Mouse (Mus musculus): Measurements from ENCODE around the gene Rnpepl1. TPM values are rescaled to one million over a fixed set of nuclear protein-coding genes. Genes with fewer than 3 reads are reported as not detected.

Rnpepl1 gene
- polyA plus RNA-seq, 1 experiment: 31.1 TPM

DNA sequence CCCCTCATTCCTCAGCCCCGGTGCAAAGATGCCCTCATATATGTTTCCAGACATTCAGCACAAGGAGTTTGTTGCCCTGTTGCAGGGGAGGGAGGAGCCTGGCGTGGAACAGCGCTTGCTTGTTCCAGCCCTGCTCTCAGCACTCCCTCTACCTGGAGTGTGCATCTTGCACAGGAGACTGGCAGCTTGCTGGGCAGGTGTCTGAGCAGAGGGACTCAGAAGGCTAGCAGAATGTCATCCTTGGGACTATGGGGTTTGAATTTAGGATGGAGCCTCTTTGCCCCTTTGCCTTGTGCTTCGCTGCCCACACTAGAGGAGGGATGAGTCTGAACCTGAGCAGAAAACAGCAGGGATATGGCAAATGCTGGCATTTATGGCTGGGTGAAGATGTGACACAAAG, 29.2 kb downstream of the Rnpepl1 start:
- no peak overlapping the region for H3K9ac ChIP-seq (ENCODE audit: low read depth, poor library complexity, severe bottlenecking)
- no peaks in the 10 kb centered on the region for H3K4me1 ChIP-seq (ENCODE audit: control insufficient read depth, insufficient read depth, low read length)
- no peak overlapping the region for H3K27ac ChIP-seq (ENCODE audit: insufficient read depth, low read length)
- TF ChIP-seq POLR2A (IDR thresholded peaks at IDR 0.05; ENCODE audit: insufficient read depth, low read length) (no peak), CTCF (IDR thresholded peaks at IDR 0.05; ENCODE audit: low read depth, low read length) (no peak), EP300 (IDR thresholded peaks at IDR 0.05; ENCODE audit: insufficient read depth, low read depth, low read length) (no peak)
- no peak overlapping the region for H3K4me3 ChIP-seq (ENCODE audit: low read depth, low read length)
- H3K36me3 ChIP-seq (ENCODE audit: control insufficient read depth, insufficient read depth, low read length, poor library complexity, severe bottlenecking): no peaks in the 10 kb centered on the region
- no peaks in the 10 kb centered on the region for H3K27me3 ChIP-seq (ENCODE audit: control insufficient read depth, insufficient read depth, low read length, poor library complexity, severe bottlenecking)
- no peaks in the 10 kb centered on the region for H3K9me3 ChIP-seq (replicated peaks; ENCODE audit: control insufficient read depth, insufficient read depth, low read length, poor library complexity, severe bottlenecking)

DNA sequence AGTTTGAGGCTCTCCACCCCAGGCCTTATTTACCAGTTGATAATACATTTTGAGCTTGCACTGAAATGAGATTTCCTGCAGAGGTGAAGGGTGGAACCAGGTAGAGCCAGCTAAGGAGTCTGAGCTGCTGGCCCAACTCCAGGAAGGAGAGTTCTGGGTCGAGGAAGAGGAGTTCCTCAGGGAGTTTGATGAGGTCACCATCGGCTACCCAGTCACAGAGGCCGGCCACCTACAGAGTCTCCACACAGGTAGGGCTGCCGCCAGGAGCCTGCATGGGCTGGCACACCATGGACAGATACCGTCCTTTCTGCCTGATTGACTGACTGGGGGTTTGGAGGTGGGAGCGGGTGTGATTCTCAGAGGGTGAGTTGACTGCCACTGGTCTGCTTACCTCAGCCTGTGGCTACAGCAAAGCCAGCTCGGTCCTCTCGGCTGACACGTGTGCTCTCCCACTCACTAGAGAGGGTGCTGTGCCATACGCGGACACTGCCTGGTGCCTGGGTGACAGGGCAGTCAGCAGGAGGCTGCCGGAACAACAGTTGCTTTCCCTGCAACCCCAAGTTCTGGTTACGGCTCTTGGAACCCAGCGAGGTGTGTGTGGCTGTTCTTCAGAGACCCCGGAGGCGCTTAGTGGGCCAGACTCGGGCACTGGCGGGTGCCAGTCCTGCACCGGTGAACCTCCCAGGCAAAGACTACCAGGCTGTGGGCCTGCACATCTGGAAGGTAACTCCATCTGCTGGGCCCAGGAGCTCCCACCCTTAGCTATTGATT, 32.8 kb downstream of the Rnpepl1 start:
- TF ChIP-seq EP300 (IDR thresholded peaks at IDR 0.05; ENCODE audit: insufficient read depth, low read depth, low read length) (no peak), POLR2A (IDR thresholded peaks at IDR 0.05; ENCODE audit: insufficient read depth, low read length) (no peak), CTCF (IDR thresholded peaks at IDR 0.05; ENCODE audit: low read depth, low read length) (no peak)
- H3K4me3 ChIP-seq (ENCODE audit: low read depth, low read length): no peak overlapping the region
- H3K9ac ChIP-seq (ENCODE audit: low read depth, poor library complexity, severe bottlenecking): no peak overlapping the region
- H3K27ac ChIP-seq (ENCODE audit: insufficient read depth, low read length): no peak overlapping the region
- no peaks in the 10 kb centered on the region for H3K36me3 ChIP-seq (ENCODE audit: control insufficient read depth, insufficient read depth, low read length, poor library complexity, severe bottlenecking)
- H3K4me1 ChIP-seq (ENCODE audit: control insufficient read depth, insufficient read depth, low read length): no peaks in the 10 kb centered on the region
- no peaks in the 10 kb centered on the region for H3K27me3 ChIP-seq (ENCODE audit: control insufficient read depth, insufficient read depth, low read length, poor library complexity, severe bottlenecking)
- no peaks in the 10 kb centered on the region for H3K9me3 ChIP-seq (replicated peaks; ENCODE audit: control insufficient read depth, insufficient read depth, low read length, poor library complexity, severe bottlenecking)

- no peaks in the 10 kb centered on the region for H3K36me3 ChIP-seq (ENCODE audit: control insufficient read depth, insufficient read depth, low read length, poor library complexity, severe bottlenecking)
- no peak overlapping the region for H3K9ac ChIP-seq (ENCODE audit: low read depth, poor library complexity, severe bottlenecking)
- H3K27me3 ChIP-seq (ENCODE audit: control insufficient read depth, insufficient read depth, low read length, poor library complexity, severe bottlenecking): no peaks in the 10 kb centered on the region
- no peak overlapping the region for H3K27ac ChIP-seq (ENCODE audit: insufficient read depth, low read length)
- H3K4me3 ChIP-seq (ENCODE audit: low read depth, low read length): no peak overlapping the region
- H3K4me1 ChIP-seq (ENCODE audit: control insufficient read depth, insufficient read depth, low read length): no peaks in the 10 kb centered on the region
- H3K9me3 ChIP-seq (replicated peaks; ENCODE audit: control insufficient read depth, insufficient read depth, low read length, poor library complexity, severe bottlenecking): no peaks in the 10 kb centered on the region
- no peak for TF ChIP-seq POLR2A (IDR thresholded peaks at IDR 0.05; ENCODE audit: insufficient read depth, low read length)
- no peak for TF ChIP-seq EP300 (IDR thresholded peaks at IDR 0.05; ENCODE audit: insufficient read depth, low read depth, low read length)
Observed at GRCm38 (mm10) chr1:92947966-92948365, 37.4 kb downstream of the Rnpepl1 start.

- Histone ChIP-seq H3K9me3 (replicated peaks; ENCODE audit: control insufficient read depth, insufficient read depth, low read length, poor library complexity, severe bottlenecking) (no peaks in the 10 kb centered on the region), H3K4me3 (ENCODE audit: low read depth, low read length) (no peak overlapping the region), H3K36me3 (ENCODE audit: control insufficient read depth, insufficient read depth, low read length, poor library complexity, severe bottlenecking) (no peaks in the 10 kb centered on the region), H3K9ac (ENCODE audit: low read depth, poor library complexity, severe bottlenecking) (no peak overlapping the region), H3K27me3 (ENCODE audit: control insufficient read depth, insufficient read depth, low read length, poor library complexity, severe bottlenecking) (no peaks in the 10 kb centered on the region), H3K27ac (ENCODE audit: insufficient read depth, low read length) (no peak overlapping the region), H3K4me1 (ENCODE audit: control insufficient read depth, insufficient read depth, low read length) (no peaks in the 10 kb centered on the region)
- TF ChIP-seq CTCF (IDR thresholded peaks at IDR 0.05; ENCODE audit: low read depth, low read length): peak; percentile 42
- no peak for TF ChIP-seq EP300 (IDR thresholded peaks at IDR 0.05; ENCODE audit: insufficient read depth, low read depth, low read length)
- TF ChIP-seq POLR2A (IDR thresholded peaks at IDR 0.05; ENCODE audit: insufficient read depth, low read length): no peak
Observed at GRCm38 (mm10) chr1:92949426-92949825, 38.8 kb downstream of the Rnpepl1 start.

- Histone ChIP-seq H3K36me3 (ENCODE audit: control insufficient read depth, insufficient read depth, low read length, poor library complexity, severe bottlenecking) (no peaks in the 10 kb centered on the region), H3K27ac (ENCODE audit: insufficient read depth, low read length) (no peak within 1 kb of the TSS), H3K9ac (ENCODE audit: low read depth, poor library complexity, severe bottlenecking) (no peak within 1 kb of the TSS), H3K4me1 (ENCODE audit: control insufficient read depth, insufficient read depth, low read length) (no peaks in the 10 kb centered on the region), H3K27me3 (ENCODE audit: control insufficient read depth, insufficient read depth, low read length, poor library complexity, severe bottlenecking) (no peaks in the 10 kb centered on the region), H3K4me3 (ENCODE audit: low read depth, low read length) (no peak within 1 kb of the TSS), H3K9me3 (replicated peaks; ENCODE audit: control insufficient read depth, insufficient read depth, low read length, poor library complexity, severe bottlenecking) (no peaks in the 10 kb centered on the region)
- TF ChIP-seq EP300 (IDR thresholded peaks at IDR 0.05; ENCODE audit: insufficient read depth, low read depth, low read length): no peak
- TF ChIP-seq POLR2A (IDR thresholded peaks at IDR 0.05; ENCODE audit: insufficient read depth, low read length): no peak
- TF ChIP-seq CTCF (IDR thresholded peaks at IDR 0.05; ENCODE audit: low read depth, low read length): no peak
Observed at GRCm38 (mm10) chr1:92950607-92951006, 40.0 kb downstream of the Rnpepl1 start, which contains the start of gene Gpr35. Gene Gpr35, plus strand, starts transcription at chr1:92950865.

DNA sequence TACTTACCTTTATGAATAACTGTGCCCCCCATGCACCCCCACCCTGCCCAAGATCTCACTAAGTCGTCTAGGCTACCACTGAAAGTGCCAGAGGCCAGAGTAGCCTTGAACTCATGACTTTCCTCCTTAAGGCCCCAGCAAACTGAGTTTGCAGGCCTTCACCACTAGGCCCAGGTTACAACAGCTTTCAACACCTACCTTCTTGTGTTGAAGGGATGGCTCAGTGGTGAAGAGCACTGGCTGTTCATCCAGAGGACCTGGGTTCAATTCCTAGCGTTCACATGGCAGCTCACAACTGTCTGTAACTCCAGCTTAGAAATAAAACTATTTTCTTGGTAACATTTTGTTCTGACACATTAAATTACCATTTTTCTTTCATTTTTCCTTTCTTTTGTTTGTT, 43.1 kb downstream of the Rnpepl1 start:
- no peak overlapping the region for H3K9ac ChIP-seq (ENCODE audit: low read depth, poor library complexity, severe bottlenecking)
- H3K4me3 ChIP-seq (ENCODE audit: low read depth, low read length): no peak overlapping the region
- no peaks in the 10 kb centered on the region for H3K36me3 ChIP-seq (ENCODE audit: control insufficient read depth, insufficient read depth, low read length, poor library complexity, severe bottlenecking)
- no peaks in the 10 kb centered on the region for H3K27me3 ChIP-seq (ENCODE audit: control insufficient read depth, insufficient read depth, low read length, poor library complexity, severe bottlenecking)
- no peaks in the 10 kb centered on the region for H3K9me3 ChIP-seq (replicated peaks; ENCODE audit: control insufficient read depth, insufficient read depth, low read length, poor library complexity, severe bottlenecking)
- TF ChIP-seq CTCF (IDR thresholded peaks at IDR 0.05; ENCODE audit: low read depth, low read length) (no peak), POLR2A (IDR thresholded peaks at IDR 0.05; ENCODE audit: insufficient read depth, low read length) (no peak), EP300 (IDR thresholded peaks at IDR 0.05; ENCODE audit: insufficient read depth, low read depth, low read length) (no peak)
- no peaks in the 10 kb centered on the region for H3K4me1 ChIP-seq (ENCODE audit: control insufficient read depth, insufficient read depth, low read length)
- no peak overlapping the region for H3K27ac ChIP-seq (ENCODE audit: insufficient read depth, low read length)
